Mouse (Mus musculus) cerebellum, postnatal 10 days (tissue): ENCODE data around the gene Tcf7l2.

ENCODE experiments used
- DNase-seq, 2 experiments: peaks; one replicate each; pipeline ENCODE4 v3.0.0; 2021; ENCODE audit warnings: mixed read lengths in 2 of 2

The Tcf7l2 gene

DNA sequence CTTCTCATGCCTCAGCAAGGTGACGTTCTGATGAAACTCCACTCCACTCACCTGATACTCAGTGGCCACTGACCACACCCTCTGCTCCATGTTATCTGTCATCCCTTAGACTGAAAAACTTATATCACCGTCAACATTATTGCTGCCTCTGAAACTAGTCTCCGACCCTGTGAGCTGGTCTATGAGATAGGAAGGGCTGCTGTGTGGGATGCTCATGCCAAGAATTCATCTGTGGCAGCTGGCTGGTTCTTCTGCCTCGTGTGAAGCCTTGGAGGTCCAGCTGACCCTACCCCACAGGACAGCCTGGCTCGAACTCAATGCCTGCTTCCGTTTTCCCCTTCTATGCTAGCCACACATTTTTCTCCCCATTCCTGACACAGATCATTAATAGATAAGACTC is 125.6 kb downstream of the Tcf7l2 start:
- DNase-seq = no peak

DNA sequence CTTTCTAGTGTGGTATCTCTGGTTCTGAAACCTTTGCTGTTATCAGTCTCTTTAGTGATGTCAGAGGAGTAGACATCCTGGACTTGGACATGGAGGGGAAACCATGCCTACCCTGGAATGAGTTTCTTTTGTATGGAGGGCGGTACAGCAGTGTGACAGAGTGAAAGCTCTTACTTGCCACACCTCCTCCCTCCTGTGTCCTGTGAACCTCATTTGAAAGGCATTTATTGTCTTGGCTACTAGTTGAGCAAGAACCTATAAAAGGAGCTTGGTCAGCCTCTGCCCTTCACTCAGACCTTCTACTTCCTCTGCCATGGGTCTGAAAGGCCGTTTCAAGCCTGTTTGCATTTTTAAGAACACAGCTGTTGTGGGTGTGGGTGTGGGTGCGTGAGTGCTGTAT is 126.3 kb downstream of the Tcf7l2 start:
- DNase-seq = no peak

DNA sequence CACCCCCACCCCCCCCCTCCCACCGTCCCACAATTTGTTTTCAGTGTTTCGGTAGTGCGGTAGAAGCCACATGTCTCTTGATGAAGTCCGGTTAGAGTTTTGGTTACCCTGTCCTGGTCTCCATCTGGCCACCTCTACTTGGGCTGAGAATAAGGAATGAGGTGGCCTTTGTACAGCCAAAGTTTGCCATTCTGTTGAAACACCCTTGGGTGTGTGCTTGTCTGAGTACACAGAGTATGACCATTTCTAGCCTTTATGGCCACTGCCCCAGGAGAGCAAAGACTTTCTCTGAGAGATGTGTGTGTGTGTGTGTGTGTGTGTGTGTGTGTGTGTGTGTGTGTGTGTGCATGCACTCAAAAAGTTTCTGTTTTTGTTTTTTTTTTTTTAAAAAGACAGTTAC is 127.0 kb downstream of the Tcf7l2 start:
- DNase-seq = no peak

GRCm38 (mm10) chr19:55870825-55871224 is 129.2 kb downstream of the Tcf7l2 start:
- peak in 1 of 2 experiments; percentile 23 for DNase-seq

- DNase-seq = no peak
These were observed 129.9 kb downstream of the Tcf7l2 start for GRCm38 (mm10) chr19:55871496-55871895.

GRCm38 (mm10) chr19:55873221-55873620 is 131.6 kb downstream of the Tcf7l2 start:
- DNase-seq = no peak

DNA sequence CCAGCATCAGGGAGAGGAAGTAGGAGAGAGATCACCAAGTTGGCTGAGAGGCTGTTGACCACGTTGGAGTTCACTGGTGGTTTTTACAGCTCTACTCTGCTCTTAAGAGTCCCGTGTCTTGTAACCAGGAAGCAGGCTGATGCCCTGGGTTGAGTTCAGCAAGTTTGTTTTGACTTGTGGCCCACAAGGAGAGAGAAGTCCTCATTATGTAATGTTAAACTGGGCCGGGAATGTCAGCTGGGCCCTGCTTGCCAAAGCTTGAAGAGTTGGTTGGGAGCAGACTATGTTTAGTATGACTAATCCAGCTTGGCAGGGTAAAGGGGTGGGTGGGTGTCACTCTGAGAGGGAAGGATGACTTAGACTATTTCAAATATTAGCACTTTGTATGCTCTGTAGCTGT is 134.9 kb downstream of the Tcf7l2 start:
- no peak for DNase-seq

DNA sequence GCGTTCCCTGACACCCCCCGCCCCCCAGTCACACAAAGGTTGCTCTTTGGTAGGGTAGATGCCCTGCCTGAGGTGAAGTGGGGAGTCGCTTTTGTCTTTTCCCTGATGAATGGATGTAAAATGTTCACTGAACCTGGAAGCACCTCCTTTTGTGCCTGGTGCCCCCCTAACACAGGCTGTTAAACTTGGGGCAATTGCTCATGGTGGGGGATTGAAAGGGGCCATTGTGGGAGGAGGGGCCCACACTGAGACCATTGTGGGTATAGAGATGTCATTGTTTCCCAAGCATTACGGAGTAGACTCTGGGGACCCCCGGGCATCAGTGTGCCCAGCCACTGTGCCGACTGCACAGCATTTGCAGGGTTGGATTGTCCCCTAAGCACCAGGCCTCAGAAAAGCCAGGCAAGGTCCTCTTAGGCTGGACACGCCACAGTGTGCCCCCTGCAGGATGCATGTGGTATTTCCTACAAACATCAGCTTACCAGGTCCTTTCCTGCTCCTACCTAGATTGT is 135.8 kb downstream of the Tcf7l2 start:
- DNase-seq = peak; percentile 83 to 86

DNA sequence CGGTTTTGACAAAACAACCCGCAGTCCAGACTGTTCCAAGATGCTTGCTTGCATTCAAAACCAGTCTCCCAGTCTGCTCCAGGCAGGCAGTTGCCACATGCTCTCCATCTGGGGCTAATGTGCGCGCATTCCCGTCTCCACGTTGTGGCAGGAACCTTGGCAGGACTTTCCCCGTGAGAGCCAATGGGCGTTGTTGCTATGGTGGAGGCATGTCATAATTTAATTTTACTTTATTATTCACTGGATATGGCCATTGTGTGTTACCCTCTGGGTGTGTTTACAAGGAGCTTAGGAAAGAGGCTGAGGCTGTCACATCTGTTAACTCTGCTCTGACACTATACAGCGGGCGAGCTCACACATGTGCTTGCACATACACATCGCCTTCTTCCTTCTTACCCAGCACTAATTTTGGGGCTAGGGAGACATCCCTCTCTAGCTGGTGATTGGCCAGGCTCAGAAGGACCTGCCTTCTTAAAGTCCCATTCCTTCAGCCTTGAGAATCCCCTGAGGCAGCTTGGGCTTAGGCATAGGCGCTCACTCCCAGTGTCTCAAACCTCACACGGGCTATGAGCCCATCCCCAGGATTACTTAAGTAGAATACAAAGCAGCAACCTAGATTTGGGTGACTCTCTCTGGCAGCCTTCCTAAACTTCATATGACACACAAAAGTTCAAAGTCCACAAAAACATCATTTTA is 139.2 kb downstream of the Tcf7l2 start:
- DNase-seq = peak; percentile 73 to 74

DNA sequence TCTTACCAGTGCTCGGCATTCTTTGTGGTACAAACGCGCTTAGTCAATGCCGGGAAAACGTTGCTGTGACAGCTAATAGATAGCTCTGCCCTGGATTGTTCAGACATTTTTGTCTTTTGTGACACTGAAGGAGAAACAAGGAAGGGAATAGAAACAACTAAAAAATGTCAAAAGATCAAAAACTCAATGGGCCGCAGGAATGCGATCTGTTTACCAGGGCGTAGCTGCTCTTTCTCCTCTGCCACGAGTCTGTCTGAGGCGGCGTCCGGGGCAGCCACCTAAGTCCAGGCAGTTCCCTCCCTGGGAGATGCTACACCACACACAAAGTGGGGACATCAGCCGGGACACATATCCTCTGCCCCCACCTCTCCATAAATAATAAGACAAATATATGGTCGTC is 144.9 kb downstream of the Tcf7l2 start:
- no peak for DNase-seq

GRCm38 (mm10) chr19:55891692-55892183 is 150.1 kb downstream of the Tcf7l2 start:
- DNase-seq = no peak

- DNase-seq = no peak
These were observed 151.9 kb downstream of the Tcf7l2 start for GRCm38 (mm10) chr19:55893557-55893956.

DNA sequence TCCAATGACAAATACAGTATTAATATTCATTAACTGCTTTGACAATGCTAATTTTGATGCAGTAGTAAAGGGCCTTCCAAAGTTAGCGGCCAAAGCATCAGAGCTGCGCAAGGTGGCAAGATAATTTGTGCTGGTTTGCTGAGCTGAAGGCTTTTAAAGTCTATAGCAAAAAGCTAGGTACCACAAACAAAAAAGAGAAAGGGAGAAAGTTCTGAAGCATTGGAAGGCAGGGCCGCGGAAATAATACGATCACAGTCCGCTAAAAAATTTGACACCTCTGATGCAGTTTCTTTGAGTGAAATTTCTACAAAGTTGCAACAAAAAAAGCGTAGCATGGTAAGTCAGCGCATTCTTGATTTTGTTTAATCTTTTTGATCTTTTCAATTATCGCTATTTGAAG is 152.8 kb downstream of the Tcf7l2 start:
- no peak for DNase-seq

DNA sequence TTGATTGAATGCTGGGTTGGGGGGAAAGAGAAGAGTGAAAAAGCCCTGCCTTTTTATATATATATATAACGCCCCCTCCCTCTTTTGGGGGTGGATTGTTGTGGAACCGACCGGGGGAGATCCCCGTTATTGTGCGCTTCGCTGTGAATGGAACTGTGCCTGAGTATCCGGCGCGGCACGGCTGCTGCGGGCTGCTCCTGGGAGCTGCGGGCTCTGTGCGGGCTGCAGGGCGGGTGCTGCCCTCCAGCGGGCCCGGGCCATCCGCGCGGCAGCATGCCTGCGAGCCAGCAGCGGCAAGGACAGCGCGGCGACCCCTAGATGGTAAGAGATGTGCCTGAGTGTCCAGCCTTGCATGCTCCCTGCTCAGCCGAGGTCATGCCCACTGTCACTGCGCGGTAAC is 153.7 kb downstream of the Tcf7l2 start:
- peak; percentile 82 to 86 for DNase-seq

DNA sequence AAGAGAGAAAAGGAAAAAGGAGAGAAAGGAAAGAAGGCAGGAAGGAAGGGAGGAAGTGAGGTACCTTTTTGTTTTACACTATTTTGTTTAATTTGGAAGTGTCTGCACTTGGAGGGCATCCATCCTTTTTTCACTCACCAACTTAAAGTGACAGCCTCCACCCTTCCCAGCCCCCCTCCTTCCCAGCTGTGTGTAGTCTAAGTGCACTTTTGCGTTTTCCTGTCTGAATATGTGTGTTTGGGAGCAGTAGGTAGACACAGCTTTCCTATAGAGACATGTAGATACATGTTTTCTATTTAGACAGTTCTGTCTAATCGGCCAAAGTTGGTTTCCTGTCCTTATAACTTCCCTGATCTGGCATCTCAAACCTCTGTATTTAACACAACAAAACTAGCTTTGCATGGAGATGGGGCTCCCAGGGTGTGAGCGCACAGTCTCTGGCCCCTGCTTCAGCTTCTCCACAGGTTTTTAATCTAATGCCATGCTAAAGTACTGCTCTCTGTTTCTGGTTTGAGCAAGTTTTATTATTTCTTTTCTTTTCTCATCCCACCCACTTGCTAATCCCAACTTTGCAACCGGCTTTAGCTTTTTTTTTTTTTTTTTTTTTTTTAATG is 154.3 kb downstream of the Tcf7l2 start:
- no peak for DNase-seq

DNA sequence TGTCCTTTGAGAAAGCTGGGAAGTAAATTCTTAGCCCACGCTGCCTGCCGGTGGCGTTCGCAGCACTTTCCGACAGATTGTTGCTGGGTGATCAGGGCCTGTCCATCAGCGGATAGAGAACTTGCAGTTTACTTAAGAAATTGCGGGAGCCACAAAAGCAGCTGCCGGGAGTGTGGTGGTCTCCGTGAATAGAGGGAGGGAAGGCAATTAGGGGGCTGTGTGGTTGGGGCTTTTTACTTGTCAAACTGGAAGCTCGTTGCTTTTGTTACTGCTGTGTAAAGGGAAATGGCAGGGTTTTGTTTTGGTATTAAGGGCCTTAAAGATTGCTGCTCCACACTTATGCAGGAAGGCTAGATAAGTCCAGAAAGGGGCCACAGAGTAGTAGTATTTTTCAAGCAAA is 155.0 kb downstream of the Tcf7l2 start:
- no peak for DNase-seq

DNA sequence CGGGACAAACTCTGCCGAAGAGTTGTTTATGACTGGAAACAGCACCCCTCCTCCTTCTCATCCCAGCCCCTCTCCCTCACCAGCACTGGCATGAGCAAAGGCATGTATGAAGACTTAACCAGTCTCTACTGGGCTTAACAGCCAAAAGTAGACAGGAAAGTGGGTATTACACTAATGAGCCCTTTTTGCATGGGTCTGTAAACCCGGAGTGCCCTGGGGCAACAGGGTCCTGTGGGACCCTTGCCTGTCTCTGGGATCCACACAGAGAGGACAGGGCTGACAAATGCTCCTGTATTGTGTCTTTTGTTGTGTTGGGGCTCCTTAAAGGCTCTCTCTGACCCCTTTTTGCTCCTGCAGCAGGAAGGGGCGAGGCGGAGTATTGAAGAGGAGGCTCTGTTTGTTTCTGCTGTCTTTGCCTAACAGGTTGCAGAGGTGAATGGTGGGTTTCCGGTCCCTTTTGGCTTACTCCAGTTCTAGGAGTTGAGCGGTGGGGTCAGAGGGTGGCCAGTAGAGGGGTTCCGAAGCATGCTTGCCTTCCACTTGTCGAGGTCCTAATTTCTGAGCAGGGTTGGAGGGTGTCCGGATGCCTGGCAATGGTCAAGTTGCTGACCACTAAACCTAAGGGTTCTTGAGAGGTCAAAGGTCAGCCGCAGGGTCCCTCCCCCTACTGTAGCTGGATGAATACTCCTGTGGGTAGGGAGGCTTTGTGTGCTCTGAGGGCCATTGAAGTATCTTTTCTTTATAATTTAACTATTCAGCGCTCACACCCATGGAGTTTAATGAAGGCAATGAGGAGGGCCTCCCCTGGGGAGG is 161.2 kb downstream of the Tcf7l2 start:
- no peak for DNase-seq

DNA sequence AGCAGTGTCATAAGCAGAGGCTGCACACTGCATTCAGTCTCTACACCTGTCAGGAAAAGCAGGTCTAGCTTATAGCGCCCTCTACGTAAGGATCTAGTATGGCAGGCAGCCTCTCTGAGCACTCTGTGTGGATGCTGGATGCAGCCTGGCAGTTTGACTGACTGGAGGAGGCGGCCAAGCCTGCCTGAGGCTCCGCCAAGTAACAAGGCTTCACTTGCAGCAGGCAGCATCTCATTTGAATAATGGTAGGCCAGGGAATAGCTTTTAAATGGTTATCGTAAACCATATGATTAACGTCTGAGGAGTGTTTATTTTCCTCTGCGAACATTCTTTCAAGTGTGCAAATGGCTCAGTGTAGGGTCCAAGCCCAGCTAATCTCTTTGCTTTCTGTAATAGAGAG is 167.4 kb downstream of the Tcf7l2 start:
- DNase-seq = peak; percentile 25 to 42

GRCm38 (mm10) chr19:55911941-55912340 is 170.3 kb downstream of the Tcf7l2 start:
- no peak for DNase-seq

DNA sequence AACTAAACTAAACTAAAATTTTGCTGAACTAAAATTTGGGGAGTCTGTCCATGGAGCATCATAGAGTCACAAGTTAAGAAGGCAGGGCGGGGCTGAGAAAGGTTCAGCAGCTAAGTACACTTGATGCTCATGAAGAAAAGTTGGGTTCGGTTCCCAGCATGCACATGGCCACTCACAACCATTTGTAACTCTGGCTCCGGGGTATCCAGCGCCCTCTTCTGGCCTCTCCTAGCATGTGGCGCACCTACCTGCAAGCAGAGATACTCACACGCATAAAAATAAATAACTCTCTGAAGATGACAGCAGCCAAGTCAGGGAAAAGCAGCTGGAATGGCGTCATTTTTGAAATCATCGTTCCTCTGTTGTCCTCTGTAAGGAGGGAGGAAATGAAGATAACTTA is 171.2 kb downstream of the Tcf7l2 start:
- DNase-seq = no peak

DNA sequence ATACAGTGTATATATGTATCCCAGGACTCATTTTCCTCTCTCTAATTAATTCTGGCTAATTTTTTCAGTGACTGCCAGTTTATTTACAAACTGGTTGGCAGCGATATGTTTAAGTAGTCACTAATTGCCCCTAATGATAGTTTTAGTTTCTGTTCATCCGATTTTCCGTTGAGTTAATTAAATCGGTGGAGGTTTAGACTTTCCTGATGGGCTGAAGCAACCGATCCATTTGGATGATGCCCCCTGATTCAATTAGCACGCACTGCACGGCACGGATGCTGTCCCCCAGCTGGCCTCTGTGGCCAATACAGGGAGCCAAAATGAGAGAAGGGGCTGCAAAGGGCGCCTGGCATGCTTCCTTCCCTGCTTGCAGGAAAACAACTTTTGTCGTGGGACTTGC is 172.0 kb downstream of the Tcf7l2 start:
- peak; percentile 27 to 45 for DNase-seq

GRCm38 (mm10) chr19:55914614-55915211 is 173.1 kb downstream of the Tcf7l2 start:
- DNase-seq = no peak

DNA sequence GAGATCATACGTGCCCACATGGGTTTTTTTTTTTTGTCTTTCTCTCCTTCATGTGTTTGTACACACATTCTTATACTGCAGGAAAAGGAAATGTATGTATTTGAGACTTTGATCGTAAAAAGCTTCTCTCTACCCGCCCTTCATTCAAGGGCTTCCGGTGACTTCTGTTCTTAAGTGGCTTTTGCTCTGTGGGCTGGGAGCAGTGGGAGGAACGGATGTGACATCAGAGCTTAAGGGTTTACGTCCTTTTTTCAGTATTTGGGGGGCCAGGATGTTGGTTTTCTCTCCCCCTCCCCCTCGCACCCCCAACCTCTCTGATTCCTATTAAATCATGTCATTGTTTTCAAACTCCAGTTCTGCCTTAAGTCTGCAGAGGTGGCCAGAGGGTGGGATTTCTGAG is 173.9 kb downstream of the Tcf7l2 start:
- no peak for DNase-seq
